Mouse (Mus musculus) heart, embryonic 15.5 days (tissue): ENCODE data around the gene Ttc13. TPM values are rescaled to one million over a fixed set of nuclear protein-coding genes. Genes with fewer than 3 reads are reported as not detected.

Source experiments
- ATAC-seq: fragments of 200-750 bp; cut with Nextera tagmentation; replicated peaks from 2 replicates; pipeline ENCODE4 v1.8.0; 2017; ENCODE audit warnings: low read depth, moderate TSS enrichment; ENCODE audit not compliant: insufficient number of reproducible peaks, insufficient read depth, low FRiP score
- H3K27ac ChIP-seq: fragments of 300-500 bp; sonication (generic); 2 replicates; pipeline ENCODE4 v1.5.1; 2015; ENCODE audit warnings: mild to moderate bottlenecking, inconsistent platforms
- H3K27me3 ChIP-seq: fragments of 300-500 bp; sonication (generic); 2 replicates; pipeline ENCODE4 v1.6.1; 2015; ENCODE audit warnings: inconsistent platforms
- H3K36me3 ChIP-seq: fragments of 300-500 bp; sonication (generic); 2 replicates; pipeline ENCODE4 v1.6.1; 2015; ENCODE audit warnings: mild to moderate bottlenecking, inconsistent platforms
- H3K4me1 ChIP-seq: fragments of 300-500 bp; sonication (generic); replicated peaks from 2 replicates; pipeline ENCODE4 v1.6.1; 2015; ENCODE audit warnings: inconsistent platforms
- H3K4me2 ChIP-seq: fragments of 300-500 bp; sonication (generic); 2 replicates; pipeline ENCODE4 v1.6.1; 2015; ENCODE audit warnings: inconsistent platforms, mild to moderate bottlenecking, moderate library complexity
- H3K4me3 ChIP-seq: fragments of 300-500 bp; sonication (generic); 2 replicates; pipeline ENCODE4 v1.5.1; 2015; ENCODE audit warnings: mild to moderate bottlenecking, inconsistent platforms
- H3K9ac ChIP-seq: fragments of 300-500 bp; sonication (generic); 2 replicates; pipeline ENCODE4 v1.6.1; 2015; ENCODE audit warnings: mild to moderate bottlenecking, inconsistent platforms
- H3K9me3 ChIP-seq: fragments of 300-500 bp; sonication (generic); replicated peaks from 2 replicates; pipeline ENCODE4 v1.6.1; 2016; ENCODE audit warnings: inconsistent platforms
- WGBS: fragments of 180-500 bp; shearing (Covaris S2); methylation state at CpG from one replicate; pipeline ENCODE4 v1.1.7; 2015; ENCODE audit warnings: mixed read lengths; 5-methylcytosine and 5-hydroxymethylcytosine counted together
- polyA plus RNA-seq: library from polyadenylated mRNA; unstranded; fragments of >200 nt; fragmentation: Nextera tagmentation; extraction: Ambion mirVana; gene quantifications from 2 replicates; pipeline ENCODE4 v1.2.1, GENCODE M21; 2015

The Ttc13 gene
- polyA plus RNA-seq, 1 experiment from 2014 or later: 24.3 TPM

DNA sequence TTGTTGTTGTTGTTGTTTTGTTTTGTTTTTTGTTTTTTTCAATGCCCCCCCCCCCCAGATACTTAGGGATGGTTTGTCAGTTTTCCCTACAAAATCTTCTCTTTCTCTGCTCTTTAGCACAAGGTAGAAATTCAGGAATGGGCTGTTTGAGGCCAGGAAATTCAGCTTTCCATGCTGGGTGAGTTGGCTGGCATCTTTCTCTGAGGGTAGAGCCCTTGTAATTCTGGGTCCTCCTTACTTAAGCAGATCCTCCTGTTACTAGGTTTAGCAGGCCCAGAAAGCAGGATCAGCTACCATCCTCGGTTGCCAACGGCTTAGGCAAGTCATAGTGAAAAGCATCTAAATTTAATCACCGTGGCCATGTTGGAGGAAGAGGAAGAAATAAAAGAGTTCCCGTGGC lies 90.9 kb downstream of the Ttc13 start:
- Histone ChIP-seq H3K27me3 (no peaks in the 10 kb centered on the region), H3K36me3 (peaks cover 7% of the 10 kb centered on the region; the same call in 1 of the 2 replicates), H3K9me3 (no peaks in the 10 kb centered on the region), H3K27ac (no peak overlapping the region), H3K4me1 (peaks cover 36% of the 10 kb centered on the region), H3K4me2 (no peak overlapping the region), H3K4me3 (no peak overlapping the region), H3K9ac (no peak overlapping the region)
- WGBS: 80% methylated on average over 4 of the region's 4 CpGs
- no peak for ATAC-seq

DNA sequence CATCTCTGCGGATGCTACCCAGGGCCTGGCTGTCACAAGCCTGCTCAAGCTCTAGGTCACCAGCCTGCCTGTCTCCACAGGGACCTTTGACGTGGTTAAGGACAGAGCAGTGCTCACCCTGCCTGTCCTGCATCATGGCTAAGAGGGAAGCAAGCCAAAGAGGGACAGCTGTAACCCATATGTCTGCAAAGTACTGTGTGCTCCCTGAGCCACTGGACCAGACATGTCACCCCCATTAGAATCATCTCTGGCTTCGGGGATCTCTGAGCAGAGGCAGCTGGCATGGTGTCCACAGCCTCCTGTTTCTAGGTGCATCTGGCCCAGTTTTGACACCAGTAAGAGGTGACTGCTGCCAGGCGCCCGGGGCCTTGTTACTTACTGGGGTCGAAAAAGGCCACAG lies 91.3 kb downstream of the Ttc13 start:
- Histone ChIP-seq H3K27me3 (no peaks in the 10 kb centered on the region), H3K27ac (no peak overlapping the region), H3K36me3 (peaks cover 3% of the 10 kb centered on the region; the same call in 1 of the 2 replicates), H3K9ac (no peak overlapping the region), H3K4me2 (no peak overlapping the region), H3K9me3 (no peaks in the 10 kb centered on the region), H3K4me1 (peaks cover 35% of the 10 kb centered on the region), H3K4me3 (no peak overlapping the region)
- WGBS: 72% methylated on average over 6 of the region's 6 CpGs
- ATAC-seq: no peak

DNA sequence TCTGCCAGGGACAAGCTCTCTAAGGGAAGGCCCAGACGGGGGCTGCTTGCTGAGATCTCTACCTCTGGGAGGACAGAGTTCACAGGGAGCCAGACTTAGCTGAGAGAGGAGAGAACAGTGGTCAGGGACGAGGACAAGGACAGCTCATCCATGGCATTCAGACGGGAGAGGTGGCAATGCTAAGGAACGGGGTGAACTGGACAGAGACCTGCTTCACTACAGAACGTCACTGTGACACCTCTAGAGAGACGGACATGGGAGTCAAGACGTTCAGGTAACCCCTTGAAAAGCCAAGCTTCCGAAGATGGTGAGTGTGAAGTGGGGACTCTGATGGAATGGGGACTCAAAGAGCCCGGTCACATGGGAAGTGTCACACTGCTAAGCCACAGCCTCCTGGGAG lies 95.5 kb downstream of the Ttc13 start:
- H3K27ac ChIP-seq: no peak overlapping the region
- no peaks in the 10 kb centered on the region for H3K9me3 ChIP-seq
- no peak for ATAC-seq
- no peak overlapping the region for H3K4me3 ChIP-seq
- WGBS: 86% methylated on average over 9 of the region's 9 CpGs
- H3K27me3 ChIP-seq: no peaks in the 10 kb centered on the region
- peaks cover 4% of the 10 kb centered on the region for H3K4me1 ChIP-seq
- no peaks in the 10 kb centered on the region for H3K36me3 ChIP-seq
- H3K9ac ChIP-seq: no peak overlapping the region
- H3K4me2 ChIP-seq: no peak overlapping the region

Other genes starting within 250 kb of the Ttc13 start
- gene Cog2, start 201.2 kb downstream of the Ttc13 start, polyA plus RNA-seq: 18.7 and 25.6 TPM in 2 replicates
- gene Agt, start 152.3 kb downstream of the Ttc13 start, polyA plus RNA-seq: 1.3 and 2.7 TPM in 2 replicates
- 0.20 and 0.30 TPM in 2 replicates for gene Capn9, start 145.9 kb downstream of the Ttc13 start, polyA plus RNA-seq
- gene 2310022B05Rik, start 58.6 kb downstream of the Ttc13 start, polyA plus RNA-seq: 40.9 and 49.2 TPM in 2 replicates
- gene Arv1, start 156 bp upstream of the Ttc13 start, polyA plus RNA-seq: 12.6 and 17.9 TPM in 2 replicates
- 1.2 and 1.9 TPM in 2 replicates for gene Fam89a, start 29.8 kb upstream of the Ttc13 start, polyA plus RNA-seq
- gene Trim67, start 71.1 kb upstream of the Ttc13 start, polyA plus RNA-seq: 0.19 and 0.33 TPM in 2 replicates
- 101 and 103 TPM in 2 replicates for gene Gnpat, start 141.1 kb upstream of the Ttc13 start, polyA plus RNA-seq
- 46.3 and 51.6 TPM in 2 replicates for gene 2810004N23Rik, start 141.1 kb upstream of the Ttc13 start, polyA plus RNA-seq
- gene Exoc8, start 175.7 kb upstream of the Ttc13 start, polyA plus RNA-seq: 6.5 and 7.6 TPM in 2 replicates
- gene Sprtn, start 175.9 kb upstream of the Ttc13 start, polyA plus RNA-seq: 7.2 and 9.6 TPM in 2 replicates
- 16.7 and 18.4 TPM in 2 replicates for gene Egln1, start 227.3 kb upstream of the Ttc13 start, polyA plus RNA-seq